Mouse (Mus musculus) regulatory T cell (primary cell): ENCODE results near the gene Pde6d.
"Not testable (repeated sequence)": the region's sequence is repeated elsewhere in the genome, so short reads cannot be mapped to it uniquely, and the experiment has no call there.

Experiments
- in situ Hi-C: fragments of 300-600 bp; cut with MboI, MseI; formaldehyde crosslinking; loops from one replicate; pipeline ENCODE4 v1.15.1; 2025; ENCODE audit warnings: high pct_unique_total_duplicates

The Pde6d gene

DNA sequence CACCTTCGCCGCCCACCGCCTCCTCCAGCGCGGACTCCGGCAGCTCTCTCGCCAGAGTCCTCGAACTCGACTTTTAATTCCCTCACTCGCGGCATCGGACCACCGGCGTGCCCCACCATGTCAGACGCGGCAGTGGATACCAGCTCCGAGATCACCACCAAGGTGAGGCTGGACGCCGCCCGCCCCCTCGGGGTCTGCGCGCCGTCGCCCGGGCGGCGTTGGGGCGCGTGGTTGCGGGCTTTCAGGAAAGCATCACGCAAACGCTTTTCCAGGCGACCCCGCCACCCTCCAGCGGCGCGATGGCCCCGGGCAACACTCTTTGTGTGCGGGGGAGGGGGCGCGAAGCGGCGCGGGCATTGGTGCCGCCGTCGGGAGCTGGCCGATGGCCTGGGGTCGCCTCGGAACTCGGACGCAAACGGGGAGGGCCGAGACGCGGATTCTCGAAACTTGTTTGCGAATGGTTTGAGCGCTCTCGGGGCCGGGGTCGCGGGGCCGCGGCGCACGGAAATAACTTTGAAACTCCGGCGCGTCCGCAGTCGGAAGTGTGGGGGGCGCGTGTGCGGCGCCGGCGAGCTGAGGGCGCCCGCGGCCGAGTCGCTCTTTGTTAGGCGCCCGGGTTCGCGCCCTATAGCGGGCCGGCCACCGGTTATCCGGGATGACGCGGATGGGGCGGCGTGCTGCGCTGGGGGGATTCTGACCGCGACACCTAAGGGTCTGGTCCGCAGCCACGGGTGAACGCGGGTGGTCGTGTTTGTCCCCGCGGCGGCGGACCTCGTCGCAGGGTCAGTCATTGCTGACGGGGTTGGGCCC is 55.4 kb downstream of the Pde6d start:
- in situ Hi-C loops = no loop called here

DNA sequence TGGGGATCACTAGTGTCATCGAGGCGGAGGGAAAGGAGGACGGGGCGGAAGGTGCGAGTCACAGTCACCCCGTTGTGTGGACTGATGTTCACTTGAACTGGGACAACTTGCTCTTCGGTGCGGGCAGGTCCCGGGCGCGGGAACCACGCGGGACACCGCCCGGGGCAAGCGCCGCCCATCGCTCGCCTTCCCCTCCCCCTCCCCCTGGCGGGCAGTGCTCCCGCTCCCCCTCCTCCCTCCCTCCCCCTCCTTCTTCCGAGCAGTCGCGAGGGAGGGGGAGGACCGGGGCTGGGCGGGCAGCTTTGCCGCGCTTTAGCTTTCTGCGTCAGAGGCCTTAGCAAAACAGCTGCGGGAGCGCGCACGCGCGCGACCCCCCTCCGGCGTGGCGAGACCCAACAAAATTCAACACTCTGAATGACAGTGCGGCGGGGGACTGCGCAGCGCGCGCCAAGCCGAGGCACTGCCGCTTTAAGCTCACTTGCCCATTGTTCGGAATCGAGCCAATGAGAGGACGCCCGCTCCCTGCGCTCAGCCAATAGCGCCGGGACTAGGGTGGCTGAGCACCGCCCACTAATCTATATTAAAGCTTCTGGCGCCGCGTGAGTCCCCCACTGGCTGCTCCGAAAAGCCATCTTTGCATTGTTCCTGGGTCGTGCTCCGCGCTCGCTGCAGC is 56.2 kb downstream of the Pde6d start, which contains the start of gene Ptma:
Gene Ptma, plus strand, starts transcription at position 611 of the 673 bp plus-strand sequence.
- in situ Hi-C loops = no loop called here

DNA sequence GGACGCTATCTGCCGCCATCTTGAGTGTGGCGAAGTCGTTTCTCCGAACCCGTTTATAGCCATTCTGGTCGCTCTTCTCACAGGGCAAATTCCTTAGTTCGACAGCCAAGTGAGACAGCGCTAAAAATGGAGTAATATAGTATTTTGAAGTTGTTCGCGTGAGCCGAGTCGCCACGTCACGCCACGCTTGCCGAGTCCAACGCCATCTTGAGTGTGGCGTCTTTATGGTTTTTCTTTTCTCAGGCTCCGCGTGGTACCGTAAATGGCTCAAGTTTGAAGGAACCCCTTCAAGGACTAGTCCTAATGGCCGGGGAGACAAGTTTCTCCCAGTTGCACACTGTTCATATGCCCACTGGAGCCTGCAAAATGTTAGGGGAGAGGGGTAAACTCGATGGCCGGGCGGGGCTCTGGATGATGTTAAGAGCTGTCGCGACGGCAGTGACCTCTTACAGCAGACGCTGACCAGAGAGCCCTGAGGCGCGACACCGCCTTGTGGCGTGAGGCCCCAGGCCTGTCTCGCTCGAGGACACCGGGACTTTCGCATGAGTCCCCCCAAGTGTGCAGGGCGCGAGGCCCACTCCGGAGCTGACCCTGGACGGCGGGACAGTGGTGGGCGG is 56.8 kb downstream of the Pde6d start:
- in situ Hi-C loops = no loop called here

DNA sequence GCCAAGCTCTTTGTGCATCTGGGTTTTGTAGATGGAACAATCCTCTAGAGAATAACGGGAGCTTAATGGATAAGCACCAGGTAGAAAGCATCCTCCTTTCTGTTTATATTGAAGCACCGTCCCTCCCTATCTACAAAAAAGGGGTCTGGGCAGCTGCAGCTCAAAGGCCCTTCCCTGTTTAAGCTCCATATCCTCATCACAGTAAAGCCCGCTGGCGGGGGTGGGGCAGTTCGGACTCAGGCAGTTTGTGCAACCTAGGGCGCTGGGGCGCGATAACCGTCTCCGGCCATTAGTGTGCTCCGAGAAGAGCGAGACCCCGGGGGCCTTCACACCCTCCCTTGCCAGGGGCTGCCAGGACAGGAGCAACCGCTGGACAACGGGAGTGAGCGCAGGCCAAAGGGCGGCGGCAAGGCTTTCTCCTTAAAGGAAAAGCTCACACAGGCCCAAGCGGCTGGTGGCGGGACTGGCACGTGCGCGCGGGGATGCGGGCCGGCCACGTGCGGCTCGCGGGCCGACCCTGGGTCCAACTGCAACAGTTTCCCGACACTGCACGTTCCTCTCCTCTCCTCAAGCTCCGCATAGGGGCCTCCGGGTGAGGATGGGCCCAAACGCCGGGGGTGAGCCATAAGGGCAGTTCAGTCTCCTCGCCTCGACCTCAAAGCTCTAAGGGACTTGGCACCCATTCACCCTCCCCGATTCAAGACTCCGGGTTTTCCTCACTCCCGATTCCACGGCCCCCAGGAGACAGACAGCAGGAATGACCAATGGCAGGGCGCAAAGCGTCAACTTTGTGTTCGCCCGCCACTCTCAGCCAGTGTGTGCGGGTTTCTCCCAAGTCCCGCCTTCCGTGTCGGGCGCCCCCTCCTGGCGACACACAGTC is 57.6 kb downstream of the Pde6d start:
- in situ Hi-C loops = loop anchor here (5.0 kb wide), 1 partner anchor 83 kb away; no protein-coding TSS in a partner anchor

DNA sequence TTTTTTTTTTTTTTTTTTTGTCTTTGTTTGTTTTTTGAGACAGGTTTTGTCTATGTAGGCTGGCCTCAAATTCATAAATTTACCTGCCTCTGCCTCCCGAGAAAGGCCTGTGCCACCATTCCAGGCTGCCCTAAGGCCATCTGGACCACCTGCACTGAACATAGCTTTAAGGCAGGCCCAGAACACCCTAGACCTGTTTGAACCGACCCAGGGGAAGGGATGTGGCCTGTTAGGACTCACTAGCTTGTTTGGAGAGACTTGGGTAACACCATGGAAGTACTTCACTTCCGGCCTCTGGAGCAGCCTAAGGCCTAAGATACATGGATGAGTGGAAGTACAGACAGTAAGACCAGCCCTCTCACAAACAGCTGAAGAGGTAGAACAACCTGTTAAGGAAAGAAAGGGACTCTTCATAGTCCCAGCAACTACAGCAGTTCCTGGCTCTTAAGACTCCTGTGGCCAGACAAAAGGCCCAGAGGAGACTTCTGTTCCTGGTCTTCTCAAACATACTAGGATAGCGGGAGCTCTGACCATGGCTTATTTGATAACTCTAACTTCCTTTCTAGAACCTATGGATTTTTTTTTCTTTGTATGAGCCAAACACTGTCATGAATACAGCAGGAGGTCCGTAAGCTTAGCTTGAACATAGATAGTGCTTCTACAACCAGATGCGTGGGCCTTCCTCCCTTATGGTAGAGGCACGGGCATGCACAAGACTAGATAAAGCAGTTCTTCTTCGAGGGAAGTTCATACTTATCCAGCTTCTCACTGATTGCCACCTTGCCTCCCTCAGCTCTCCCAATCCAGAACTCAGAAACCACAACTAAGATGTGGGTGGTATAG is 58.4 kb downstream of the Pde6d start:
- in situ Hi-C loops = loop anchor here (5.0 kb wide), 1 partner anchor 82 kb away; no protein-coding TSS in a partner anchor

DNA sequence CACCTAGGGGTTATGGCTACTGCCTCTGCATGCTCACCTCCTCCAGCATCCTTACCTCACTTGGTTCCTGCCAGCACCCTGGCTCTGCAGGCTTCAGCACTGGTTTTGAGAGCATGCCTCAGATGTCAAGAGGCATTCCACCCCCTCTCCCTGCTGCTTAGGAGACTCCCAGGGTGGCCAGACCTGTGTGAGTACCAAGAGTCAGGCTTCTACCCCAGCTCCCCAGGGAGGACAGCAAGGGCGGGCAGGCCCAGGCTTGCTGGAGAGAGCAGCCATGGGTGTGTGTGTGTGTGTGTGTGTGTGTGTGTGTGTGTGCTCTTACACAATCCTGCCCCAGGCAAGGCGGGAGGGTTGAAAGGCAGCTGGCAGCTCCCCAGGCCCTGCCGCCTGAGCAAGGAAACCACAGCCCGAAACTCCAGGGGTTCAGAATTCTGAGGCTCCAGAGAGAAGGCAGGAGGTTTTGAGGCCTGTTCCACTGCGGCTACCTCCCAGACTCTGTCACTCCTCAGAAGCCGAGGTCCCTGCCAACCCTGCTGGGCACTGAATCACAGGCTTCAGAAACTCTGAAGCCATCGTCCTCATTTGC is 60.0 kb downstream of the Pde6d start:
- in situ Hi-C loops = loop anchor here (5.0 kb wide), 1 partner anchor 80 kb away; no protein-coding TSS in a partner anchor

DNA sequence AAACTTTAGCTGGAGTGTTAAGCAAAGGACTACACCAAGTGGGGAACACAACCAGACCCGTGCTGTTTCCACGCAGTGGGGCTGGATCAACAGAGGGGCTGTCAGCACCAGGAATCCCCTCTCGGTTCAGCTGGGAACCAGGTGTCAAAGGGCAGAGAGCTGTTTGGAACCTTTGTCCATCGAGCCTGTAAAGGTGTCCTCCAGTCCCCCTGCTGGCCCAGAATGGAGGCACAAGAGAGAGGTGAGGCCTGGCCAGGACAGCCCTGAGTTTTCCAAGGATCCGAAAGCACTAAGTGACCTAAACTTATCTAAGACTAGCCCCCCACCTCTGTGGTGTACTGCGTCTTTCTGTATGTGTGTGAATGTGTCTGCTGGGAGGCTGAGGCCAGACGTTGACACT is 62.1 kb downstream of the Pde6d start:
- in situ Hi-C loops = loop anchor here (5.0 kb wide), 1 partner anchor 78 kb away; no protein-coding TSS in a partner anchor

DNA sequence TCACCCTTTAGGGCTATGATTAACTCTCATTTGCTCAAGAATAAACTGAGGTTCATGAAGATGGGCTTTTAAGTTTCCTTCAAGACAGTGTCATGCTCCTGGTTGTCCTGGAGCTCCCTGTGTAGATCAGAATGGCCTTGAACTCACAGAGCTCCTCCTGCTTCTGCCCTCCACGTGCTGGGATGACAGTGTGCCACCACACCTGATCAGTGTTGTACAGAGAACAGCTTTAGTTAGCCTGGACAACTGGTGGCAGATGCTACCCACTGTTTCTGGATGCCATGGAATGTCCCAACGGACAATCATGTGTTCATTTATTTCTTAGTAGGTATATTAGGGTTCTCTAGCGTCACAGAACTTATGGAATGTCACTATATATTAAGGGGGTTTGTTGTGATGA is 65.4 kb downstream of the Pde6d start:
- in situ Hi-C loops = no loop called here

DNA sequence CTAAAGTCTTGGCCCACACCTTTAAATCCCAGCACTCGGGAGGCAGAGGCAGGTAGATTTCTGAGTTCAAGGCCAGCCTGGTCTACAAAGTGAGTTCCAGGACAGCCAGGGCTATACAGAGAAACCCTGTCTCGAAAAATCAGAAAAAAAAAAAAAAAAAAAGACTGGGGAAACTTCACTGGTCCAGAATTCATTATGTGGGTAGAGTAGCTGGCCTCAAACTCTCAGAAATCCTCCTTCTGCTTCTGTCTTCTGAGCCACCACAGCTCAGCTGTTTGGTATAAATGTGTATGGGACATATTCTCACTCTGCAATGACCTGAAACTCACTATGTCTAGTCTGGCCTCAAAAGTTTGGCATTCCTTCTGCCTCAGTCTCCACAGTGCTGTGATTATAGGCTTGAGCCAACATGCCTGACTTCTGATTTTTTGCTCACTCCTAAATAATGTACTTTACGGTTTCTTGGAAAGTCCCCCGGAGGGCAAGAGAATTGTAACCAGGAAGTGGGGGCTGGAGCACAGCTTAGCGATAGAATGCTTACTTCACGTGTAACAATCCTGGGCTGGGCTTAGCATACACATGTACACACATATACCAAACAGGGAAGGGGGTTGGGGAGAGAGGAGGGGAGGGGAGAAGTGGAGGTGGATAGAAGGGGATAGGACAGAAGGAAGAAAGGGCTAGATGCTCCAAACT is 66.6 kb downstream of the Pde6d start:
- in situ Hi-C loops = no loop called here

DNA sequence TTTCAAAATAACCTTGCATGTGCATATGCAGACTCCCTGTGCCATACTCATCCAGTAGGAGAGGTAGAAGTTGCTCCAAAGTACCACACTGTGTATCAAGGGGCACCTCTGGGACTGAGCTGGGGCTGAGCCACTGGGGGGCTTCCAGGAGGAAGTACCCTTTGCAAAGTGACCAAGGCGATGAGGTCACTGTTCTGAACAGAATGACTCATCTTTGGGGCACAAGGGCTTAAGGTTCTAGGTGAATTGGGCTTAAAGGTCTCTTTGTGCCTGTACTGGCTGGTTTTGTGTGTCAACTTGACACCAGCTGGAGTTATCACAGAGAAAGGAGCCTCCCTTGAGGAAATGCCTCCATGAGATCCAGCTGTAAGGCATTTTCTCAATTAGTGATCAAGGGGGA is 69.4 kb downstream of the Pde6d start:
- in situ Hi-C loops = not testable (repeated sequence)

DNA sequence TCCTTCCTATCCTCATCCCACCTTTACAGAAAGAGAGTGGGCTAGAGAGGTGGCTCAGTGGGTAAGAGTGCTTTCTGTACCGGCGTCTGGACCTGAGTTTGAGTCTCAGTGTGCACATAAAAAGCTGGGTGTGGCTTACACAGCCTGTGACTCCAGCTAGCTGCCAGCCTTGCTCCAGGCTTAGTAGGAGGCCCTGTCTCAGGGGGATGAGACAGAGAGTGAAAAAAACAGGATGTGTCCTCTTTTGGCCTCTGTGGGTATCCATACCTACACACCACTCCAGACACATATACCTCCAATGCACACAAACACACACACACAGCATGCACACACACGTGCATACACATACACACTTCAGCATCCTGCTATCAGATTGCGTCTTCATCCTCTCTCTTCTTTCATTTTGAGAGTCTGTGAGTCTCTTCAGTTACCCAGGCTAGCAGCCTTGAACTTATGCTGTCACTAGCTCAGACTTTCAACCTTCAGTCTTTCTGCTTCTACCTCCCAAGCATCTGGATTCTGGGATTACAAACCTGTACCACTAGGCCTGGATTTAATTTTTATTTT is 70.2 kb downstream of the Pde6d start:
- in situ Hi-C loops = no loop called here

DNA sequence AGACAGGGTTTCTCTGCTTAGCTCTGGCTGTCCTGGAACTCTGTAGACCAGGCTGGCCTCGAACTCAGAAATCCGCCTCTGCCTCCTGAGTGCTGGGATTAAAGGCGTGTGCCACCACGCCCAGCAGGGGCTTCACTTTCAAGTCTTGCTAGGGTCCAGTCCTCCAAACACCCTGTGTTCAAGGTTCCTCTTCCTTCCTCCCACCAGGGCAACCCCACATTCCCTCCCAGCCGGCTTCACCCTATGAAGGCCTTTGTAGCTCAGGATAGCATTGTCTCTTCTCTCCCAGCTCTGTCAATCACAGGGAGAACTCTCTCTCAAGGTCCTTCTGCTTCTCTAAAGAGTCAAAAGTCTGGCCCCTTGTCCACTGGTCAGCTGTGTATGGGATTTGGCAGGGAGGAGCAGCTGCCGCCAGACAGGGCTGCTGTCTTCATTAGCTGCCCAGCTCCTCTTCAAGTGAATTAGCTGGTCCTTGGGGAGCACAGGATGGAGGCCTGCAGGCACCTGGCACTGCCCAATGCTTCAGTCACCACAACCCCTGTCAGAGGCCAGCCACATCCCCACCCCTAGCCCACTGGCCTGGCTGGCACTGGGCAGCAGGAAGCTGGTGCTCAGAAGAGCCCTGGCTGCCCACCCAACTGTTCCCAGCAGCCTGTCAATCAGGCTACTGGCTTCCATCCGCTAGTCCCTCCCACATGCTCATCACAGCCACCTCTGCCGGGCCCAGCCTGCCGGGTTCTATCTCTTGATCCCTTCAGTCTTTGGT is 71.6 kb downstream of the Pde6d start:
- in situ Hi-C loops = no loop called here

DNA sequence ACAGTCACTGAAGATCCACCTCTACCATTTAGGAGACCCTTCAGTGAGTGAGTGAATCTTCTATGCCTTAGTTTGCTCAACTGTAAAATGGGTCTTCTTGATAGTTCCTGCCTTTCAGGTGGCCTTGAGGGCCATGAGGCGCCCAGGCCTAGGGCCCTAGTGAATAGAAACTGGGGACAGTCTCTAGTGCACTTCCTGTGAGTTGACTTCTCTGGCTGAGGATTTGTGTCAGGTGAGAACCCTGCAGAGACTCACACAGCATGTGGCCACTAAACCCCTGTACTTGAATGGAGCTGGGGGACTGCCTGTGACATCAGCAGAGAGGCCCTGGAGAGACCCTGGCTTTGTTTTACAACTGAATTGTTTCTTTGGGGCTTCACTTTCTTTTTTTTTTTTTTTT is 72.2 kb downstream of the Pde6d start:
- in situ Hi-C loops = no loop called here

DNA sequence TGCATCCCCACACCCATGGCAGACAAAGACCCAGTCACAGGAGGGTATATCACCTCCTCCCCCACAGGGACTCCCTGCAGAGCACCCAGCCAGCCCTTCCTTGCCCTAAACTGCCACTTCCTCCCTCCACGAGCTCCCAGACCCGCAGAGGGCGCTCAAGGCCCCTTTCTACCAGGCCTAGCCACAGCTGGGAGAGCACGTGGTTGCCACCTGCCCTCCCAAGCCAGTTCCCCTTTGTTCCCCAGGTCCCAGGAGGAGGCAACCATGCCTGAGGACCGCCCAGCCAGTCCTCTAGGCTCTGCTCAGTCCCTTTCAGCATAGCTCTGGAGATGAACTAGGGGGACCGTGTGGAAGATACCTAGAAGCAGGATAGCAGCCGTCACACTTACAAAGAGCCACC is 73.0 kb downstream of the Pde6d start:
- in situ Hi-C loops = no loop called here

DNA sequence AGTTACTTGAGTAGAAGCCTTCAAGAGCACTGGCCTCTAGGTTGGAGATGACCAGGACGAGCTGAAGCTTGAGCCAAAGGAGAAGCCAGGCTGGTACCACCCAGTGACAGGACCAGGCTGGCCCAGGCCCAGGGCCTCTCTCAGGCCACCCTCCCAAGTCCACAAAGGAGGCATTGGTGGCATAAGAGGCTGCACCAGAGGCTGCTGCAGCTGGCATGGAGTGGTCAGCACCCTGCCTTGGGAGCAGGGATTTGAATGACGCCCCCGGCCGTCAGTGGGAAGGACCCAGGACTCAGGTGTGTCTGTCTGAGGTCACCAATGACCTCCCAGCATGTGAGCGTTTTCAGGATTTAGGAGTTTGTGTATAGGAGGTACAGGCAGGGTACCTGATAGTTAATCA is 74.6 kb downstream of the Pde6d start:
- in situ Hi-C loops = no loop called here

DNA sequence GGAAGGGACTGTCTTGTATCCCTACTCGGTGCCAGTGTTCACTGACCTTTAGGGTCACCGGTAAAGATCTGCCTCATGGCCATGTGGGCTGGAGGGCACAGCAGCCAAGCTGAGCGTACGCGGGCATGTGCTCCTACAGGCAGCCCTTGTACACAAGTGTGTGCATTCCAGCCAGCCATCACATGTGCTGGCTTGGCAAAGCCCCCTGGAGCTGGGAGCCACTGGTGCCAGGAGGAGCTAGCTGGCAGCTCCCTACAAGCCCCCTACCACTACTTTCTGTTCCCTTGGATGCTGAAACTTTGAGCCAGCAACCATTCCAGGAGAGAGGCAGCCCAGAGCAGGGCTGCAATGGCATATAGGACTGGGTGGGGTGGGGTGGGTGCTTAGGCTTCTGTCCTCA is 76.0 kb downstream of the Pde6d start:
- in situ Hi-C loops = no loop called here

DNA sequence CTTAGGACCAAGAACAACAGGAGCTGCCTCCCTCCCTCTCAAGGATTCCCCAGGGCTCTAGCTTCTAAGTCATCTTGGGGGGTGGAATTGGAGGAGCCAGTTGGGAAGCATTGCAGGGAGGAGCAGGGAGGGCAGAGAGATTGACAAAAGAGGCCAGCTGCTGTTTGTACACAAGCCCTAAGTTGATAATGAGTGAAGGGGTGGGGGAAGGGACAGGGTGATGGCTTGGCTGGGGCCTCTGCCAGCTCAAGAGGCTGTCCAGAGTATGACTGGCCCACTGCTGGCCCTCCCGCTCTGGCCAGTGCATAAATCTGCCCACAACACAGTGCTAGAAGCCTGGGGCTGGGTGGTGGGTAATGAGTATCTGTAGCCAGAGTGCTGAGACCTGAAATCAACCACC is 77.0 kb downstream of the Pde6d start:
- in situ Hi-C loops = no loop called here

DNA sequence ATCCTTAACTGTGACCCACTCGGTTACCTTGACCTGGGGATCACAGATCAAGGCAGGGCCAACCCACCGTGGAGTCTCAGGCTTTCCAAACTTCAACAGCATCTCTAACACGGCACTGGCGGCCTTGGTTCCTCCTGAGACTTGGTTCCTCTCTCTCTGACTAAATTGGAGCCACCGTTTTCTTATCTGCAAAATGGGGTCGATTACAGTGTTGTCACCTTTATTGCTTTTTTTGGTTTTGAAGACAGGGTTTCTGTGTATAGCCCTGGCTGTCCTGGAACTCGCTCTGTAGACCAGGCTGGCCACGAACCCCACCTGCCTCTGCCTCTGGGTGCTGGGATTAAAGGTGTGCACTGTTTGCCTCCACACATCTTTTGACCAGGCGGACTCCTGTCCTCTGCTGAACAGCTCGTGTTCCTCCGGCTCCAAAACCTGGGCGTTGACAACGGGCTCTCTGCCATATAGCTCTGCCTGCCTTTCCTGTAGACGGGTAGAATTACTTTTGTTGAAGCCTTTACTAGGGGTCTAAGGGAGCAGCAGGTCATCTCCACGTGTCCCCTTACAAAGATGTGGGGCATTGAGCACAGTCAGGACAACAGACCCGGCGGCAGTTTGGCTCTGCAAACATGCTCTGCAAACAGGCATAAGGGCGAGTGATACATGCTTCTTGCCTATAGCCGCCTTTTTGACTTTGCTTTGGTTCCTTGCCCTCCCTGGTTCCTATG is 77.6 kb downstream of the Pde6d start:
- in situ Hi-C loops = loop anchor here (5.0 kb wide), 2 partner anchors 32 to 68 kb away; no protein-coding TSS in a partner anchor
